Mouse (Mus musculus): Measurements from ENCODE around the gene Bclaf3.

DNA sequence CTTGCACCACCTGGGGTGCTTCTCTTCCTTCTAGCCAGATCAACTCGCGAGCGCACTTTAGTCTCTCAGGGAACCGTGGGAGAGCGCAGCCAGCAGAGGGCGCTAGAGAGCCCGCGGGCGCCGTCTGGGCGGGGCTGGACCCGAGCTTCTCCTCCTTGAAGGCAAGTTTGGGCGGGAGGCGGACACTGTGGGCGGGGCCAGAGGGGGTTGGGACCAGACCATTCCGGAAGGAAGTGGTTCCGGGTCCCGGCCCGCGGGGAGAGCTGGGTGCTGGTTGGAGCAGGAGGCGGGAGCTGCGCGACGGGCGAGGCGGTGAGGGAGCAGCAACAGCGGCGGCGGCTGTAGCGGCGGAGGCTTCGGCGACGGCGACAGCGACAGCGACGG, 5.9 kb downstream of the Bclaf3 start:
- TF ChIP-seq MAFK (IDR thresholded peaks at IDR 0.05; ENCODE audit: borderline replicate concordance, low read depth, low read length) (no peak), POLR2A (IDR thresholded peaks at IDR 0.05; ENCODE audit: control insufficient read depth in 1 of 2, insufficient read depth in 1 of 2, low read depth in 1 of 2, low read length in 2 of 2, poor library complexity in 1 of 2) (peak; percentile 79 to 84; a peak in 3 of 4 replicates), EP300 (IDR thresholded peaks at IDR 0.05; ENCODE audit: low read depth in 1 of 2, low read length in 2 of 2) (peak in 1 of 2 experiments; percentile 45; a peak in 2 of 4 replicates), SIN3A (IDR thresholded peaks at IDR 0.05; ENCODE audit: low read length) (peak; percentile 66), CTCF (IDR thresholded peaks at IDR 0.05 in 2 of 3, conservative IDR thresholded peaks at IDR 0.05 in 1 of 3; ENCODE audit: control insufficient read depth in 1 of 3, insufficient read depth in 1 of 3, low read depth in 2 of 3, low read length in 3 of 3, poor library complexity in 1 of 3, severe bottlenecking in 1 of 3) (peak; percentile 83 to 100 (median 100)), RCOR1 (IDR thresholded peaks at IDR 0.05; ENCODE audit: low read depth, low read length) (0 out of 2 replicates have a peak, but pooled peaks have one; percentile 24), BHLHE40 (IDR thresholded peaks at IDR 0.05; ENCODE audit: borderline replicate concordance, low read depth, low read length) (no peak)

Measured in MEL (cell line).